Mouse (Mus musculus) lung, adult 2 months (tissue): ENCODE results near the gene D17Wsu92e.

ENCODE experiments used
- CTCF ChIP-seq: fragments of 200-500 bp; IDR thresholded peaks from 2 replicates; pipeline ENCODE4 v1.5.1; 2011; ENCODE audit warnings: mild to moderate bottlenecking, low read length, control low read depth; ENCODE audit not compliant: insufficient read depth
- POLR2A ChIP-seq: fragments of 200-500 bp; IDR thresholded peaks from 2 replicates; pipeline ENCODE4 v1.6.1; 2011; ENCODE audit warnings: low read depth, mild to moderate bottlenecking, control low read depth, low read length, borderline replicate concordance; ENCODE audit errors: extremely low read depth

GRCm38 (mm10) chr17:27790976-27791375 is 29.5 kb downstream of the D17Wsu92e start:
- TF ChIP-seq POLR2A (no peak), CTCF (no peak)
